Mouse (Mus musculus): ENCODE measurements around the gene Arpc3. TPM values are rescaled to one million over a fixed set of nuclear protein-coding genes. Genes with fewer than 3 reads are reported as not detected.

Arpc3 gene
- polyA plus RNA-seq, 1 experiment: 144 TPM

DNA sequence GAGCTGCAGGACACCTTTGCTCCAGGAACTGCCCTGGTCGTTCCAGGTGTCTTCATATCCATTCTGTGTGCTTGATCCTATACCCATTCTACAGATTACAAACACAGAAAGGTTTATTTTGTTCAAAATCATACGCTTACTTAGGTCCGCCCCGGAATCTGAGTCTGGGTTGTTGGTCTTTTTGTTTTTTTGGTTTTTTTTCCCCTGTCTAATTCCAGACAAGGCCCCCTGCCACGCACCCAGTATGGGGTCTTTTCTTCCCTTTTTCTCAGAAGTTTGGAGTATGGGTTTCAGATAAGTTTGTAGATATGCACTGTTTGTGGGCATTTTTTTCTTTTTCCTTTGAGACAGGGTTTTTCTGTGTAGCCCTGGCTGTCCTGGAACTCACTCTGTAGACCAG is 18.8 kb upstream of the Arpc3 start:
- H3K4me3 ChIP-seq (replicated peaks; ENCODE audit: extremely low read depth, low read depth, low read length): peak overlapping the region; percentile 84
- DNase-seq: no peak
- no peaks in the 10 kb centered on the region; the same call in 1 of the 2 replicates for H3K4me1 ChIP-seq (ENCODE audit: control insufficient read depth, insufficient read depth, low read length)
- 4% methylated on average over 5 of the region's 5 CpGs for WGBS
- TF ChIP-seq POLR2A (IDR thresholded peaks at IDR 0.05; ENCODE audit: borderline replicate concordance, extremely low read depth, low read depth, low read length) (no peak), CTCF (IDR thresholded peaks at IDR 0.05; ENCODE audit: insufficient read depth, low read length) (no peak)

DNA sequence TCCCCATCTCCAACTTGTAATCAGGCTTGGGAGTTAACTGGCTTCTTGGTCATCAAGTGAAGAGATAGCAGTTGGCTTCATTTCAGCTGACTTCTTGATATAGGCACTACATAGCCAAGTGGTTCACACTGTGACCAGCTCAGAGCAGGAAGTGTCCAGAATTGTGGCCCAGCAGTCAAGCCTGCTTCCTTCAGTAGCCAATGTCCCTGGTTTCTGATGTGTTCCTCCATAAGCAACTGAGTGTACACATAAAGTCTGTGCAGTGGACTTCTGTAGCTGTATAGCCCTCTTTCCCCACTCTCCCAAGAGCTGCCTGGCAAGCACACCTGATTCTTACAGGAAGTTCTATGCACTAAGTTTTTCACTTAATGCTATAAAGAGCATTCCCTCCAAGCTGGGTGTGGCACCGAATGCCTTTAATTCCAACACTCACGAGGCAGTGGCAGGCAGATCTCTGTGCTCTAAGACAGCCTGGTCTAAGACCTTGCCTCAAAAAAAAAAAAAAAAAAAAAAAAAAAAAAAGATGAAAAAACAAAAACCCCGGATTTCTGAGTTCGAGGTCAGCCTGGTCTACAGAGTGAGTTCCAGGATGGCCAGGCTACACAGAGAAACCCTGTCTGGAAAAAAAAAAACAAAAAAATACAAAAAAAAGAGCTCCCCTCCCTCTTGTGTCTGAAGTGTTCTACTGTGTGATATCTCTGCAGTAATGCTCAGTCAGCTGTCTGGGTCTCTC is 14.4 kb upstream of the Arpc3 start:
- no peak for TF ChIP-seq POLR2A (IDR thresholded peaks at IDR 0.05; ENCODE audit: borderline replicate concordance, extremely low read depth, low read depth, low read length)
- TF ChIP-seq CTCF (IDR thresholded peaks at IDR 0.05; ENCODE audit: insufficient read depth, low read length): no peak
- Histone ChIP-seq H3K4me3 (replicated peaks; ENCODE audit: extremely low read depth, low read depth, low read length) (no peak overlapping the region), H3K4me1 (ENCODE audit: control insufficient read depth, insufficient read depth, low read length) (no peaks in the 10 kb centered on the region; the same call in 1 of the 2 replicates)
- DNase-seq: no peak
- 81% methylated on average over 4 of the region's 4 CpGs for WGBS

DNA sequence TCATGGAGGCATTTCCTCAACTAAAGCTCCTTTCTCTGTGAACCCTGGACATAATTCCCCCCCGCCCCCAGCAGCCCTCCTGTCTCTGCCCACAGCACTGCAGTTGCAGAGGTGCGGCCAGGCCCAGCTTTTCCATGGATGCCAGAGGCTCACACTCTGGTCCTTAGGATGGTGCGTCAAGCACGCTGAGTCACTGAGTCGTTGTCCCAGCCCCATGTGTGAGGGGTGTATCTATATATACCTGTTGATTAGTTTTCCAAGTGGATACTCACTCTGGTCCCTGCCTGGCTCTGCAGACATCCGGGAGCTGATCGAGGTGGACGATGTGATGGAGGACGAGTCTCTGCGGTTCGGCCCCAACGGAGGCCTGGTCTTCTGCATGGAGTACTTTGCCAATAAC is 13.5 kb upstream of the Arpc3 start:
- 91% methylated on average over 12 of the region's 12 CpGs for WGBS
- Histone ChIP-seq H3K4me1 (ENCODE audit: control insufficient read depth, insufficient read depth, low read length) (no peaks in the 10 kb centered on the region), H3K4me3 (replicated peaks; ENCODE audit: extremely low read depth, low read depth, low read length) (no peak overlapping the region)
- TF ChIP-seq POLR2A (IDR thresholded peaks at IDR 0.05; ENCODE audit: borderline replicate concordance, extremely low read depth, low read depth, low read length) (no peak), CTCF (IDR thresholded peaks at IDR 0.05; ENCODE audit: insufficient read depth, low read length) (no peak)
- no peak for DNase-seq

DNA sequence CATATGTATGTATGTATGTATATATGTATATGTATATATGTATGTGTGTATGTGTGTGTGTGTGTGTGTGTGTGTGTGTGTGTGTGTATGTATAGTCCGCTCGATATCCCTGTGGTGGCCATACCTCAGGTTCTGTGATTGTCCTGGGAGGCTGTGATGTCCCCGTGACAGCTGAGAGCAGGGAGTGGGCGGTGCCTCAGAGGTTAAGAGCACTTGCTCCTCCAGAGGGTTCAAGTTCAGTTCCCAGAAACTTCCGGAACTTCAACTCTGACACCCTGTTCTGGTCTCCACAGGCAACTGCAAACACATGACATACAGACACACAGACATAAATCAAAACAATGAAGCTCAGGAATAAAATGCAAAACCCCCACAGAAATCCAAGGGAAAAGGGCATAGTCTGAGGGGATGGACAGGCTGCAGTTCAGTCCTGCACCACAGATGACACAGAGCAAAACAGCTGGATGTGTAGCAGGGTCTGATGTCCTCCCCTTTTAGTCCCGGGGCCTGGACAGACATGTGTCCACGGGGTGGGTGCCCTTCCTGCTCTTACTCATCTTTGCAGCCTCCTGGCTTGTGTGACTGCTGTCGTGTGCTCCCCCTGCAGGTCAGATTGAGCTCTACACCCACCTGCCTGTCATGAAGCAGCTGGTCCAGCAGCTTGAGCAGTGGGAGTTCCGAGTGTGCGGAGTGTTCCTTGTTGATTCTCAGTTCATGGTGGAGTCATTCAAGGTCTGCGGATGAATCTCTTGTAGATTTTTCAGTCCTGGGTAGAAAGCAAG is 12.1 kb upstream of the Arpc3 start:
- peak; percentile 64 for DNase-seq
- Histone ChIP-seq H3K4me1 (ENCODE audit: control insufficient read depth, insufficient read depth, low read length) (no peaks in the 10 kb centered on the region), H3K4me3 (replicated peaks; ENCODE audit: extremely low read depth, low read depth, low read length) (no peak overlapping the region)
- TF ChIP-seq CTCF (IDR thresholded peaks at IDR 0.05; ENCODE audit: insufficient read depth, low read length): peak; percentile 96
- no peak for TF ChIP-seq POLR2A (IDR thresholded peaks at IDR 0.05; ENCODE audit: borderline replicate concordance, extremely low read depth, low read depth, low read length)
- WGBS: 44% methylated on average over 11 of the region's 11 CpGs

DNA sequence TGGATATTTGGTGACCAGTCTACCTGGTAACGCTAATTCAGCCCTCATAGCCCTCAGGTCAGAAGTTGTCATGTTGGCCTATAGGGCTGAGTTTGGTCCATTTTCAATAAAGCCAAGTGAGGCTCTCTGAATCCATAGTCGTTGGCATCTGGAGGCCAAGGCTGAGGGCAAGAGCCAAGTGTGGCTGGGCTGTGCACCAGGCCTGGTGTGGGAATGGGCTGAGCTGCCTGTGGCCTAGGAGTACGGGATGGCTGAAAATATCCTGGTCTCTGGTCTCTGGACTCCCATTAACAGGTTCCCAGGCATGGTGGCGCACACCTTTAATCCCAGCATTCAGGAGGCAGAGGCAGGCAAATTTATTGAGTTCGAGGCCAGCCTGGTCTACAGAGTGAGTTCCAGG is 1.7 kb upstream of the Arpc3 start:
- no peak for DNase-seq
- Histone ChIP-seq H3K4me3 (replicated peaks; ENCODE audit: extremely low read depth, low read depth, low read length) (no peak overlapping the region), H3K4me1 (ENCODE audit: control insufficient read depth, insufficient read depth, low read length) (peaks cover 8% of the 10 kb centered on the region; the same call in 1 of the 2 replicates)
- 93% methylated on average over 5 of the region's 5 CpGs for WGBS
- TF ChIP-seq CTCF (IDR thresholded peaks at IDR 0.05; ENCODE audit: insufficient read depth, low read length) (no peak), POLR2A (IDR thresholded peaks at IDR 0.05; ENCODE audit: borderline replicate concordance, extremely low read depth, low read depth, low read length) (no peak)

DNA sequence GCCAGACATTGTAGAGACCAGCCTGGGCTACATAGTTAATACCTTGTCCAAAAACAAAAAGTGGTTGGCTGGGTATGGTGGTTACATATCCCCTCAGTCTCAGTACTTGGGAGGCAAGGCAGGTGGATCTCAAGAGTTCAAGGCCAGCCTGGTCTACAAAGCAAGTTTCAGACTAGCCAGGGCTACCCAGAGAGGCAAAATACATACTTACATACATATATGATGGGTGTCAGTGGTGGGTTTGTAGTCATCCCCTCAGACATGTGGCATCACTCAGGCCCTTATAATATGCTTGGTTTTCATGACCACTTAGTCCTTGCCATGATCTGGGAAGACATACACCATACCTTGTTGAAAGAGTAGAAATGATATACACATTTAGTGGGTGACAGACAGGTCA is 1.0 kb upstream of the Arpc3 start:
- Histone ChIP-seq H3K4me3 (replicated peaks; ENCODE audit: extremely low read depth, low read depth, low read length) (no peak overlapping the region), H3K4me1 (ENCODE audit: control insufficient read depth, insufficient read depth, low read length) (peaks cover 9% of the 10 kb centered on the region; the same call in 1 of the 2 replicates)
- DNase-seq: no peak
- TF ChIP-seq CTCF (IDR thresholded peaks at IDR 0.05; ENCODE audit: insufficient read depth, low read length) (no peak), POLR2A (IDR thresholded peaks at IDR 0.05; ENCODE audit: borderline replicate concordance, extremely low read depth, low read depth, low read length) (no peak)

DNA sequence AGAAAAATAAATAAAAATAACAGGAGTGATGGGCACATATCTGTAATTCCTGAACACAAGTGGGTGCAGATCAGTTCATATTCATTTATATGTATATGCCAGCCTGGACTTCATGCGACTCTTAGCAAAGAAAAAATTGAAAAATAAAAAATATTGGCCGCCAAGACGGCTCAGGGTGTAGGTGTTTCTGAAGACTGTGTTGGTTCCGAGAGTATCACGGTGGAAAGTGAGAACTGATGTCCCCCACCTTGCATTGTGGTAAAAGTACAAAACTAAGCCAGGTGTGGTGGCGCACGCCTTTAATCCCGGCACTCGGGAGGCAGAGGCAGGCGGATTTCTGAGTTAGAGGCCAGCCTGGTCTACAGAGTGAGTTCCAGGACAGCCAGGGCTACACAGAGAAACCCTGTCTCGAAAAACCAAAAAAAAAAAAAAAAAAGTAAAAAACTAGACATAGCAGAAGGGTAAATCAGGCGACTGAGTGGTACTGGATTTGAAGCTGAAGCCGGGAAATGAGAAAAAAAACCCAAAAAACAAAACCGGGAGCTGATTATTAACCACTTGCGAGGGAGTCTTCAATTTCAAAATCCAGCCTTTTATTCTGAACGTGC is 396 bp upstream of the Arpc3 start:
- no peak for TF ChIP-seq POLR2A (IDR thresholded peaks at IDR 0.05; ENCODE audit: borderline replicate concordance, extremely low read depth, low read depth, low read length)
- TF ChIP-seq CTCF (IDR thresholded peaks at IDR 0.05; ENCODE audit: insufficient read depth, low read length): no peak
- WGBS: 46% methylated on average over 16 of the region's 16 CpGs
- DNase-seq: no peak
- Histone ChIP-seq H3K4me1 (ENCODE audit: control insufficient read depth, insufficient read depth, low read length) (peaks cover 9% of the 10 kb centered on the region; the same call in 1 of the 2 replicates), H3K4me3 (replicated peaks; ENCODE audit: extremely low read depth, low read depth, low read length) (no peak overlapping the region)

DNA sequence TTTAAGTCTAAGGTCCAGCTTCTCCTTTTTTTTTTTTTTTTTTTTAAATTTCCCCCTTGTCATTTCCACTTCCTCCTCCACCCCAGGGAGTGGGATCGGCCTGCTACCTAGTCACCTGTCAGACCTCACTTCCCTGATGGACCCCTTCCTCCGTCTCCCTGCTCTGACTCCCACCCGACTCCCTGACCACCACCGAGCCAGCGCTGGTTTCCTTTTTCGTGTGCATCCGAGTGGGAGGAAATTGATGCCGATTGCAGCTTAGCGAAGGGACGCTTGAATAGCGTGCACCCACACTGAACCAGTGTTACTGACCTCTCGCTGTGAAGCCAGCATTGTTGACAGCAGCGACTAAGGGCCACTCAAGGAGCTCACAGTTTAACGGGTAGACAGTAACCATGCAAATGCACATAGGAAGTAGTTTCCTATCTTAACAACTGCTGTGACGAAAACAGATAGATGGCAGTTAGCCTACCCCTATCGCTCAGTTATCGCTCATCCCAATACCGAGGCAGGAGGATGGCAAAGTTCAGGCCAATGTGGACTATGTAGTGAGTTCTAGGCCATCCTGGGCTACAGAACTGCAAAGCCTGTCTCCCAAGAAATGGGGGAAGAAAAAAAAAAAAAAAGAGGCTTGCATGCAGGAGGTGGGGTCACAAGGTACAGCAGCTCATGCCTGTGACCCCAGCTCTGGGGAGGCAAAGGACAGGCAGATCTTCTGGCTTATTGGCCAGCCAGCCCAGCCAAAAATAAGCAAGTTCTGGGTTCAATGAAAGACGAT is 738 bp downstream of the Arpc3 start:
- H3K4me3 ChIP-seq (replicated peaks; ENCODE audit: extremely low read depth, low read depth, low read length): peak overlapping the region; percentile 83
- TF ChIP-seq CTCF (IDR thresholded peaks at IDR 0.05; ENCODE audit: insufficient read depth, low read length) (no peak), POLR2A (IDR thresholded peaks at IDR 0.05; ENCODE audit: borderline replicate concordance, extremely low read depth, low read depth, low read length) (peak; percentile 20; the same call in 1 of the 2 replicates)
- WGBS: 6% methylated on average over 19 of the region's 19 CpGs
- DNase-seq: peak; percentile 38
- H3K4me1 ChIP-seq (ENCODE audit: control insufficient read depth, insufficient read depth, low read length): peaks cover 12% of the 10 kb centered on the region

DNA sequence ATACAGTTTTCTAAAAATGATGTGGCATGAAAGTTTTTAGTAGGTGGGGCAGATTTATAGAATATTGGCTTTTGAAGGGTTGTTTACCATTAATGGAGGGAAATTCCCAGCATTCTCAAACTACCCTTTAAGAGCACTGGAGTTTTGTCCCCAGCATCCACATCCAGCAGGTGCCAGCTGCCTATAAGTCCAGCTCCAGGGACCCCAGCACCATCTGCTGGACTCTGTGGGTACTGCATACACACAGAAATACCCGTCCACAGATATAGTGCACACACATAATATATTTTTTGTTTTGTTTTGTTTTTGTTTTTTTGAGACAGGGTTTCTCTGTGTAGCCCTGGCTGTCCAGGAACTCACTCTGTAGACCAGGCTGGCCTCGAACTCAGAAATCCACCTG is 2.2 kb downstream of the Arpc3 start:
- Histone ChIP-seq H3K4me3 (replicated peaks; ENCODE audit: extremely low read depth, low read depth, low read length) (no peak overlapping the region), H3K4me1 (ENCODE audit: control insufficient read depth, insufficient read depth, low read length) (peaks cover 19% of the 10 kb centered on the region)
- no peak for TF ChIP-seq POLR2A (IDR thresholded peaks at IDR 0.05; ENCODE audit: borderline replicate concordance, extremely low read depth, low read depth, low read length)
- peak; percentile 81 for TF ChIP-seq CTCF (IDR thresholded peaks at IDR 0.05; ENCODE audit: insufficient read depth, low read length)
- DNase-seq: peak; percentile 74
- WGBS: 51% methylated on average over 2 of the region's 2 CpGs

All from lung, adult 2 months (tissue).